In the genomic region with DNA sequence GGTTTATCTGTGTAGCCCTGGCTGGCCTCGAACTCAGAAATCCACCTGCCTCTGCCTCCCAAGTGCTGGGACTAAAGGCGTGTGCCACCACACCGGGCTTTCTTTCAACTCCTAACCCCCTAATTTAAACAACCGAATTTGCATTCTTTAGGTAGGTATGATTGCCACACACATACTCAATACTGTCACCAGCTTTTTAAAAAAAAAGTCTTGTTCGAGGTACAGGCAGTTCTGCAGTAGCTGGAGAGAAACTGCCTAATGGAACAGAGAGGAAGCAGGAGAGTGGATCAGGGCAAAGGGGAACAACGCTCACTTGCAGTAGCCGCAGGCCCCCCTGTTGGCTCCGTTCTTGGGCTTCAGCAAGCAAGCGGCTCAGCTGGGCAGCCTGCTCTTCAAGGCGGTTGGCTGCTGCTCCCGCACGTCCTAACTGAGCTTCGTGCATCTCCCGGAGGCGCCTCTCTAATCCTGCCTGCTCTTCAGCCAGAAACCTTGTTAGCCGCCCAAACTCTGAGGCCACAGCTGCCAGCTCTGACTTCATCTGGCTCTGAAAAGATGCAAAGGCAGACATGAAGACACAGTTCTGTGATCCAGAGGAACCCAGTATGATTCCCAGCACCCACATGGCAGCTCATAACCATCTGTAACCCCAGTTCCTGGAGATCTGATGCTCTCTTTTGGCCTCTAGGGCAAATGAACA, we compare ENCODE assay signal across 10 mouse cellular contexts. TPM values are rescaled to one million over a fixed set of nuclear protein-coding genes. Genes with fewer than 3 reads are reported as not detected.
DNase-seq lines count a peak whose midpoint lies in the region; ATAC-seq lines count a peak whose summit lies in the region.
"Had no signal": no experiment of that assay in that cellular context is flagged by ENCODE, and none has a peak within 500 bp of the region (broad histone marks: within the 10 kb centered on the region; RNA-seq: fewer than 3 reads in every experiment).

No protein-coding gene starts in this region.

- no peak overlapping the region for H3K4me2 ChIP-seq in forebrain, embryonic 15.5 days (replicated peaks)
- no peak overlapping the region for H3K4me2 ChIP-seq in midbrain, embryonic 15.5 days

- no peak for ATAC-seq in forebrain, embryonic 15.5 days (replicated peaks)
- 0 out of 2 replicates have a peak, but pooled peaks have one; percentile 24 for ATAC-seq in midbrain, embryonic 15.5 days (replicated peaks)
- ATAC-seq: CD4-positive, CD25-positive, alpha-beta regulatory T cell, adult 4 months had no signal

- peaks cover 92% of the 10 kb centered on the region for H3K36me3 ChIP-seq in heart, embryonic 10.5 days
- peaks cover 86% of the 10 kb centered on the region for H3K36me3 ChIP-seq in forebrain, embryonic 15.5 days
- H3K36me3 ChIP-seq in midbrain, embryonic 15.5 days (replicated peaks) = peaks cover 72% of the 10 kb centered on the region

- peak; percentile 95 for DNase-seq in heart, adult 11 months
- DNase-seq in heart, embryonic 10.5 days (ENCODE audit: low spot score) = no peak
- DNase-seq in lung, postnatal 10 days = peak; percentile 67
- no peak for DNase-seq in lung, adult 18-20 months
- no peak for DNase-seq in embryo, embryonic 9.5 days (ENCODE audit: extremely low spot score)
- no peak for DNase-seq in layer of hippocampus, adult 11-12 months (ENCODE audit: low spot score)

- 76% methylated on average over 16 of the region's 16 CpGs for WGBS in heart, embryonic 10.5 days
- 66% methylated on average over 16 of the region's 16 CpGs for WGBS in forebrain, embryonic 15.5 days
- WGBS in midbrain, embryonic 15.5 days = 66% methylated on average over 16 of the region's 16 CpGs

- H3K9me3 ChIP-seq in heart, embryonic 10.5 days = no peaks in the 10 kb centered on the region
- H3K9me3 ChIP-seq in forebrain, embryonic 15.5 days = no peaks in the 10 kb centered on the region
- no peaks in the 10 kb centered on the region for H3K9me3 ChIP-seq in midbrain, embryonic 15.5 days

- H3K27ac ChIP-seq in heart, embryonic 10.5 days = no peak overlapping the region
- H3K27ac ChIP-seq in forebrain, embryonic 15.5 days (replicated peaks) = no peak overlapping the region
- H3K27ac ChIP-seq in midbrain, embryonic 15.5 days = peak overlapping the region; percentile 11; the same call in 1 of the 2 replicates
- H3K27ac ChIP-seq: left cerebral cortex, adult 2 months had no signal

- peaks cover 6% of the 10 kb centered on the region; the same call in 1 of the 2 replicates for H3K4me1 ChIP-seq in heart, embryonic 10.5 days
- H3K4me1 ChIP-seq in forebrain, embryonic 15.5 days = peaks cover 8% of the 10 kb centered on the region; the same call in 1 of the 2 replicates
- H3K4me1 ChIP-seq in midbrain, embryonic 15.5 days = peaks cover 9% of the 10 kb centered on the region; the same call in 1 of the 2 replicates

- no peaks in the 10 kb centered on the region for H3K27me3 ChIP-seq in heart, embryonic 10.5 days (ENCODE audit: insufficient read depth, poor library complexity, severe bottlenecking)
- no peaks in the 10 kb centered on the region for H3K27me3 ChIP-seq in forebrain, embryonic 15.5 days
- no peaks in the 10 kb centered on the region for H3K27me3 ChIP-seq in midbrain, embryonic 15.5 days (replicated peaks)

- H3K9ac ChIP-seq in forebrain, embryonic 15.5 days (replicated peaks) = 0 out of 2 replicates have a peak overlapping the region, but pooled peaks have one; percentile 3
- no peak overlapping the region for H3K9ac ChIP-seq in midbrain, embryonic 15.5 days

- no peak overlapping the region for H3K4me3 ChIP-seq in heart, embryonic 10.5 days
- H3K4me3 ChIP-seq in forebrain, embryonic 15.5 days = no peak overlapping the region
- H3K4me3 ChIP-seq in midbrain, embryonic 15.5 days = no peak overlapping the region
- H3K4me3 ChIP-seq: left cerebral cortex, adult 2 months had no signal

RNA-seq across cellular contexts. Expression of a gene that starts 8.3 kb away (rescaled TPM):
- polyA plus RNA-seq in heart, embryonic 10.5 days (2016; fragmentation: Nextera tagmentation; extraction: Ambion mirVana) = 3.0 and 4.7 TPM in 2 replicates
- polyA plus RNA-seq in forebrain, embryonic 15.5 days (2015; fragmentation: Nextera tagmentation; extraction: Ambion mirVana) = 6.0 and 6.3 TPM in 2 replicates
- polyA plus RNA-seq in midbrain, embryonic 15.5 days (2015; fragmentation: Nextera tagmentation; extraction: Ambion mirVana) = 7.3 and 7.9 TPM in 2 replicates

RNA-seq across cellular contexts. Expression of a gene that starts 8.8 kb away (rescaled TPM):
- 542 and 712 TPM in 2 replicates for polyA plus RNA-seq in heart, embryonic 10.5 days (2016; fragmentation: Nextera tagmentation; extraction: Ambion mirVana)
- polyA plus RNA-seq in forebrain, embryonic 15.5 days (2015; fragmentation: Nextera tagmentation; extraction: Ambion mirVana) = 475 and 481 TPM in 2 replicates
- polyA plus RNA-seq in midbrain, embryonic 15.5 days (2015; fragmentation: Nextera tagmentation; extraction: Ambion mirVana) = 365 and 382 TPM in 2 replicates

RNA-seq across cellular contexts. Expression of a gene that starts 17.1 kb away (rescaled TPM):
- 0.18 and 0.44 TPM in 2 replicates for polyA plus RNA-seq in heart, embryonic 10.5 days (2016; fragmentation: Nextera tagmentation; extraction: Ambion mirVana)
- 1.4 and 1.7 TPM in 2 replicates for polyA plus RNA-seq in forebrain, embryonic 15.5 days (2015; fragmentation: Nextera tagmentation; extraction: Ambion mirVana)
- 2.3 and 2.6 TPM in 2 replicates for polyA plus RNA-seq in midbrain, embryonic 15.5 days (2015; fragmentation: Nextera tagmentation; extraction: Ambion mirVana)

RNA-seq across cellular contexts. Expression of a gene that starts 17.6 kb away (rescaled TPM):
- polyA plus RNA-seq in heart, embryonic 10.5 days (2016; fragmentation: Nextera tagmentation; extraction: Ambion mirVana) = 0.68 and 1.9 TPM in 2 replicates
- polyA plus RNA-seq in forebrain, embryonic 15.5 days (2015; fragmentation: Nextera tagmentation; extraction: Ambion mirVana) = 4.5 and 5.8 TPM in 2 replicates
- 2.6 and 4.0 TPM in 2 replicates for polyA plus RNA-seq in midbrain, embryonic 15.5 days (2015; fragmentation: Nextera tagmentation; extraction: Ambion mirVana)

Comparison
In these comparisons a context has a peak if more than half of its experiments do, and no peak if none do; other contexts are left out.
1. DNase-seq: peak in heart, adult 11 months (single experiment) and lung, postnatal 10 days (single experiment); none in heart, embryonic 10.5 days (single experiment), lung, adult 18-20 months (0 of 2), embryo, embryonic 9.5 days (single experiment) and layer of hippocampus, adult 11-12 months (single experiment).